Mouse (Mus musculus): ENCODE data around the gene Ear1. TPM values are rescaled to one million over a fixed set of nuclear protein-coding genes. Genes with fewer than 3 reads are reported as not detected.
"Not testable (repeated sequence)": the region's sequence is repeated elsewhere in the genome, so short reads cannot be mapped to it uniquely, and the experiment has no call there.

Ear1 gene
- polyA plus RNA-seq (2012; rRNA removed): not detected in 2 replicates

GRCm38 (mm10) chr14:43875417-43875816, at the start of gene Ear1:
Gene Ear1 (minus strand): TSS chr14:43875517.
- not testable (repeated sequence) for H3K4me3 ChIP-seq (ENCODE audit: insufficient read depth, low read length); H3K27ac ChIP-seq (ENCODE audit: insufficient read depth, low read length)

DNA sequence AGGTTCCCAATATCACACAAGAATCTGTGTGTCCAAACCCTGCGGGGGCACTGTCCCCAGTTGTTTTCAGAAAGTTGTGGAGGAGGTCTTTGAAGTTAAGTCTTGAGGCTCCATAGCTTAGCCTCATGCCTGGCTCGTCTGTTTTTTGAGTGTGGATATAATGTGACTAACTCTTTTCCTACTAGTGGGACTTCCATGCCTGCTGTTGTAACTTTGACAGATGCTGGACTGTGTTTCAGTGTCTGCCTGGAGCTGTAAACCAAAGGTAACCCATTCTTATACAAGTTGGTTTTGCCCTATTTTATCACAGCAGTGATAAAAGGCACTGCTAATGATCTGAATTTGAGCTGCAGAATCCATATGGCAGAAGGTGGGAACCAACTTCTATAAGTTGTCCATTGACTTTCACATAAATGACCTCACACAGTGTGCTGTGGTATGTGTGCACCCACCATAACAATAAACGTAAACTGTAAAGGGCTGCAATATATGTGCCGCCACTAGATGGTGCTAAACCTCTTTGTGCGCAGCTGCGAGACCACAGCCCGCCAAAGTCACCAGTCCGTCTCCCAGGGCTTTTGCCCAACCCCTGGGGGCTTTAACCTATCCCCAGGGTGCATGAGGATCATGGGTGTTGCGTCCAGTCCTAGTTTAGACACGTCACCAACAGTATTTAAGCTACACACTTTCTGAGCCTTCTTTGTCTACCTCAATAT, 49.5 kb upstream of the Ear1 start, which contains the start of gene Gm8113:
TSS of gene Gm8113 (plus strand) at position 703 of the 716 bp plus-strand sequence.
- H3K4me1 ChIP-seq (ENCODE audit: control insufficient read depth, insufficient read depth, low read length); H3K27ac ChIP-seq (ENCODE audit: insufficient read depth, low read length): not testable (repeated sequence)
- H3K4me3 ChIP-seq (ENCODE audit: insufficient read depth, low read length): peak within 1 kb of the TSS; percentile 42
- peak; percentile 61 for TF ChIP-seq CTCF (IDR thresholded peaks at IDR 0.05; ENCODE audit: extremely low read depth, insufficient read depth, low read length)

More at GRCm38 (mm10) chr14:43875417-43875816, at the start of gene Ear1:
- not testable (repeated sequence) for H3K4me1 ChIP-seq (ENCODE audit: control insufficient read depth, insufficient read depth, low read length)

GRCm38 (mm10) chr14:43923459-43923858, 48.1 kb upstream of the Ear1 start, which contains the start of gene Ear10:
Gene Ear10 (minus strand): TSS chr14:43923559.
- not testable (repeated sequence) for H3K4me1 ChIP-seq (ENCODE audit: control insufficient read depth, insufficient read depth, low read length); H3K27ac ChIP-seq (ENCODE audit: insufficient read depth, low read length); H3K4me3 ChIP-seq (ENCODE audit: insufficient read depth, low read length)

DNA sequence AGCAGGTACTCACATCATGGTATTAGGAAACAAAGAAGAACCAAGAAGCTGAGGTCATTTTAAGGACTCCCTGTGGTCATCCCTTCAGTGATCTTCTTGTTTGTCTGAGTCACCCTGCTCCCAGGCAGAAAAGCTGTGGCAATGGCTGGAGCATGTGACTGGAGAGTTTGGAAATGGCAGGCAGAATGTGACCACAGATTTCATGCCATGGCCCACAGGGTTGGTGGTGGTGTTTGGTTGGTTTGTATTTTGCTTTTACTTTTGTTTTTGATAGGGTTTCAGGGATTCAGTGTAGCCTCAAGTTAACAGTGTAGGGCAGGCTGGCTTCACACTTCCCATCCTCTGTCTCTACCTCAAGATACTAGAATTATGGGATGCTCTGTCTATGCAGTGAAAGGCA, 42.9 kb upstream of the Ear1 start:
- not testable (repeated sequence) for H3K27ac ChIP-seq (ENCODE audit: insufficient read depth, low read length); H3K4me1 ChIP-seq (ENCODE audit: control insufficient read depth, insufficient read depth, low read length); H3K4me3 ChIP-seq (ENCODE audit: insufficient read depth, low read length)

DNA sequence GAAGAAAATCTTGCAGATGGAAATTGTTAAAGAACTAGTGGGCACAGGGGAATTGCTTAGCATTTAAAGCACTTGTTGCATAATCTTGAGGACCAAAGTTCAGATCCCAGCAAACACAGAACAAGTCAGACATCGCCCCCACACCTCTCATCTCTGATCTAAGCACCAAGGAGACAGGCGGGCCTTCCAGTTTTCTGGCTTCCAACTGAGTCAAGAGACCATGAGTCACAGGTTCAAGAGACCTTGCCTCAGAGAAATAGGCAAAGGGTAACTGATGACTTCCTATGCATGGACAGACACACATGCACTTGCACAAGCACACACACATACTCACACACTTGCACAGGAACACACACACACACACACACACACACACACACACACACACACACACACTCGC, 23.3 kb upstream of the Ear1 start:
- H3K4me1 ChIP-seq (ENCODE audit: control insufficient read depth, insufficient read depth, low read length); H3K4me3 ChIP-seq (ENCODE audit: insufficient read depth, low read length); H3K27ac ChIP-seq (ENCODE audit: insufficient read depth, low read length): not testable (repeated sequence)

DNA sequence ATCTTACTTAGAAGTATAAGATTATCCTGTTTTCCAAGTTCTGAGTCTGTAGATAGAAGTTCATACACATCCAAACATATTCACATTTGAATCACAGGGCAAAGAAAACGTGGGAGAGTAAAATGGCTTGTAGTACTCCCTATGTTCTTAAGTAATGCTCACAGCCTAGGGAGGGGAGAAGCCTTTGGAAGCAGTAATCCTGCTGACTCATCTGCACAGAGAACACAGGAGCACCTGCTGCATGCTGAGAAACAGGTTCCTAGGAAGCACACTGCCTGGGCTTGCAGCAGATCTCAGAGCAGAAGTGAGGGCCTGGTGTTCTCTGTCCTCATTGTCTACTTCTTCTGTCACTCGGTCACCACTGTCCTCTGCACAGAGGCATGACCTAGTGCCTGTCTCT, 20.0 kb upstream of the Ear1 start:
- not testable (repeated sequence) for H3K4me1 ChIP-seq (ENCODE audit: control insufficient read depth, insufficient read depth, low read length); H3K27ac ChIP-seq (ENCODE audit: insufficient read depth, low read length); H3K4me3 ChIP-seq (ENCODE audit: insufficient read depth, low read length)

DNA sequence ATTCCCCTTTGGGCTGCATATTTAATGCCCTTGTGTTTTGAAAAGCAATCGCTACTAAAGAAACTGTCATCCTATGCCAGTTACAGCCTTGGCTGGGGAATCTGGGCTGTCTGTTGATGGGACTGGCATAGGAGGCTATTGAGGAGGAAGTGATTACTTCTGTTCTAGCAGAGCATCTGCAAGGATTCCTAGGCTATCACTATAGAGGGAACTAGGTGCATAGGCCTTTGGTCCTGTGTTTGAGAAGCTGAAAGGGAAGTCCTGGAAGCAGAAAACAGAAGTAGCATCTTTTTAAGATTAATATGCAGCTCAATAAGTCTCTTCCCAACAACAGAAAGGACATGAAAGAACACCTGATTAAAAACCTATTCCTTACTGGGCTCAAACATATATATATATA, 16.0 kb upstream of the Ear1 start:
- H3K4me1 ChIP-seq (ENCODE audit: control insufficient read depth, insufficient read depth, low read length); H3K27ac ChIP-seq (ENCODE audit: insufficient read depth, low read length): not testable (repeated sequence)

GRCm38 (mm10) chr14:43886235-43886634, 10.9 kb upstream of the Ear1 start:
- H3K4me1 ChIP-seq (ENCODE audit: control insufficient read depth, insufficient read depth, low read length); H3K4me3 ChIP-seq (ENCODE audit: insufficient read depth, low read length); H3K27ac ChIP-seq (ENCODE audit: insufficient read depth, low read length): not testable (repeated sequence)

More for the DNA sequence above, 16.0 kb upstream of the Ear1 start:
- H3K4me3 ChIP-seq (ENCODE audit: insufficient read depth, low read length): not testable (repeated sequence)

DNA sequence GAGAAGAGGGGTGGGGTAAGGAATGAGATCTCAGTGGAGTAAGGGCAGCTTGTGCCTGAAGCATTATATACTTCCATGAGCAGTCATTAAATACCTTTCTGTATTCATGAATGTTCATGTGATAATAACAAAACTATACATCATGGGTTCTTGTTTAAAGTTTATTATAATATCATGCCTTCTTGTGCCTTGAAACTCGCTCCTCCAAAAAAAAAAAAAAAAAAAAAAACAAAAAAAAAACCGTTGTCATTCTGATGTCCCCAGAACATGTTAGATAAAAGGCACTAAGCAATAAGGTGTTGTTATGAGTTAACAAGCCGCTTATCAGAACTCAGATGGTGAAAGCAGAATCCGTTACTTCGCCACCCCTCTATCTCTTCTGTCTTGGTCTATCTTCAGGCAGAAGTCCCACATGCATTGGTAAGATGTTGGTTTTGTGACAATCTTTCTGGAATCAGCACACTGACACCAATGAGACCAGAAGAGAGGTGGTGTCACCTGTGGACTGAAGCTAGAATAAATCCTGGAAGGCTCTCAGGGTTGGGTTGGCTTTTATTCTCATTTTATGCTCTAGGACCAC, 4.7 kb upstream of the Ear1 start:
- H3K4me3 ChIP-seq (ENCODE audit: insufficient read depth, low read length); H3K4me1 ChIP-seq (ENCODE audit: control insufficient read depth, insufficient read depth, low read length); H3K27ac ChIP-seq (ENCODE audit: insufficient read depth, low read length): not testable (repeated sequence)

- H3K4me3 ChIP-seq (ENCODE audit: insufficient read depth, low read length); H3K27ac ChIP-seq (ENCODE audit: insufficient read depth, low read length); H3K4me1 ChIP-seq (ENCODE audit: control insufficient read depth, insufficient read depth, low read length): not testable (repeated sequence)
Observed at GRCm38 (mm10) chr14:43877789-43878188, 2.5 kb upstream of the Ear1 start.

DNA sequence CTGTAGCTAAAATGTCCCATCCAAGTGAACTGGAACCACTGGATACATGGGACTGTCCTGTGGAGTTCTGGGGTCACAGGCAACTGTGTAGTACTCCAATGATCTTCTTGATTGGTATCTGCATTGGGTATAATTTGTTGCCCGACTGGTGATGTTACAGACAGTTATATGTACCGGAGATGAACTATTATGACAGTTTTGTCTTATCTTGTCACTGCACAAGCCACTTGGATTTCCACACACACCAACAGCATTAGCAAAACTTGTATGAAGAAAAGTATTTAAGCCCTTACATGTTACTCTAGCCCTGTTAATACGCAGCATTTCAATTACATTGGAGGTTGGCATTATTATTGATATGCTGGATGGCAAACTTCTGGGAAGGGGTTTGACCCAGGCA, 455 bp downstream of the Ear1 start:
- not testable (repeated sequence) for H3K4me1 ChIP-seq (ENCODE audit: control insufficient read depth, insufficient read depth, low read length); H3K4me3 ChIP-seq (ENCODE audit: insufficient read depth, low read length); H3K27ac ChIP-seq (ENCODE audit: insufficient read depth, low read length)

DNA sequence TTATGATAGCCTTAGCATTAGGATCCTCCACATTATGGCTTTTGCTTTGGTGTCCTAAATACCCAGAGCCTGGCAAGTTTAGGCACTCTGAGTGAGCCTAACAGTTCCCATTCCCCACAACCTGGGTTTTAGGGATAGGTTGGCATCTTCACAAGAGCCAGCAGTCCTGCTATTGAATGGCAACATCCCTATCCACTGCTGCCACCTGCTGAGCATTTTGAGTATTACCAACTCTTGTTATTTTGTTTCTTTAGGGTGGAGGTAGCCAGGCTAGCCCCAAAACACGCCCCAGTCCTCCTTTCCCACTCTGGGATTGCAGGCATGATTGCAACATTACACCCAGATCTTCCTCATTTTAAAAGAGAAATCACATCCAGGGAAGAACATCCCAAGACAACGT, 14.8 kb downstream of the Ear1 start:
- not testable (repeated sequence) for H3K4me1 ChIP-seq (ENCODE audit: control insufficient read depth, insufficient read depth, low read length); H3K27ac ChIP-seq (ENCODE audit: insufficient read depth, low read length); H3K4me3 ChIP-seq (ENCODE audit: insufficient read depth, low read length)
- TF ChIP-seq CTCF (IDR thresholded peaks at IDR 0.05; ENCODE audit: extremely low read depth, insufficient read depth, low read length): peak; percentile 36

DNA sequence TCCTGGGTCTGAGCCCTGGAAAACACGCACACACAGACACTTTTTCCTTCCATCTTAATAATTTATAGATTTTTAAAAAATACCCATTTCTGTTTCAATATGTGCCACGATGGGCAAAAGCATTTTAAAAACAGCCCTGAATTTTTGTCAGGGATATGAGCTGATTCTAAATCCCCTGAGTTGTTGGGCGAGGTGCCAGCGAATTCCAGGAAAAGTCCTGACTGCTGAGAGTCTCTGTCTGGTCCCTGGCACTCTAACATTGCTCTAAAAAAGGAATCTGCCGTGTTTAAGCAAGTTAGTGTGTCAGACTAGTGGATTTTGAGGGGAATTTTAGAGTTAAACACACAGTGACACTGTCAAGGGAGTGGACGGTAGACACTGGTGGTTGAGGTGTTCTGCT, 15.9 kb downstream of the Ear1 start:
- not testable (repeated sequence) for H3K4me1 ChIP-seq (ENCODE audit: control insufficient read depth, insufficient read depth, low read length); H3K4me3 ChIP-seq (ENCODE audit: insufficient read depth, low read length); H3K27ac ChIP-seq (ENCODE audit: insufficient read depth, low read length)

DNA sequence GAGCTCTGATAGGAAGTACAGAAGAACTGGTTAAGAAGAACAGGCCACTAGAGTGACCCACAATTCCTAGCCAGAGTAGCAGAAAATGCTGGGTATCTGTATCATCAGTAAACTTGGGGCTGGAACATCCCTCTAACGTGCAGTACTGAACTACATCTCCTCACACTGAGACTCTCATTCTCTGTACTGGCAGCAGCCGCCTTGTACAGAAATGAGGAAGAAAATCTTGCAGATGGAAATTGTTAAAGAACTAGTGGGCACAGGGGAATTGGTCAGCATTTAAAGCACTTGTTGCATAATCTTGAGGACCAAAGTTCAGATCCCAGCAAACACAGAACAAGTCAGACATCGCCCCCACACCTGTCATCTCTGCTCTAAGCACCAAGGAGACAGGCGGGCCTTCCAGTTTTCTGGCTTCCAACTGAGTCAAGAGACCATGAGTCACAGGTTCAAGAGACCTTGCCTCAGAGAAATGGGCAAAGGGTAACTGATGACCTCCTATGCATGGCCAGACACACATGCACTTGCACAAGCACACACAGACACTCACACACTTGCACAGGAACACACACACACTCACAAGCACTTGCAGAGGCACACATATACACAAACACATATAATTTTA, 31.3 kb downstream of the Ear1 start:
- H3K4me1 ChIP-seq (ENCODE audit: control insufficient read depth, insufficient read depth, low read length); H3K27ac ChIP-seq (ENCODE audit: insufficient read depth, low read length); H3K4me3 ChIP-seq (ENCODE audit: insufficient read depth, low read length): not testable (repeated sequence)

GRCm38 (mm10) chr14:43840976-43841375, 34.3 kb downstream of the Ear1 start:
- H3K4me3 ChIP-seq (ENCODE audit: insufficient read depth, low read length); H3K27ac ChIP-seq (ENCODE audit: insufficient read depth, low read length); H3K4me1 ChIP-seq (ENCODE audit: control insufficient read depth, insufficient read depth, low read length): not testable (repeated sequence)

DNA sequence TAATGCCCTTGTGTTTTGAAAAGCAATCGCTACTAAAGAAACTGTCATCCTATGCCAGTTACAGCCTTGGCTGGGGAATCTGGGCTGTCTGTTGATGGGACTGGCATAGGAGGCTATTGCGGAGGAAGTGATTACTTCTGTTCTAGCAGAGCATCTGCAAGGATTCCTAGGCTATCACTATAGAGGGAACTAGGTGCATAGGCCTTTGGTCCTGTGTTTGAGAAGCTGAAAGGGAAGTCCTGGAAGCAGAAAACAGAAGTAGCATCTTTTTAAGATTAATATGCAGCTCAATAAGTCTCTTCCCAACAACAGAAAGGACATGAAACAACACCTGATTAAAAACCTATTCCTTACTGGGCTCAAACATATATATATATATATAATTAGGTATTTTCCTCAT, 40.0 kb downstream of the Ear1 start:
- H3K4me1 ChIP-seq (ENCODE audit: control insufficient read depth, insufficient read depth, low read length); H3K27ac ChIP-seq (ENCODE audit: insufficient read depth, low read length); H3K4me3 ChIP-seq (ENCODE audit: insufficient read depth, low read length): not testable (repeated sequence)

Measured in cortical plate, adult 2 months (tissue).